Mouse (Mus musculus) liver, embryonic 14.5 days (tissue): ENCODE results near the gene Gzma.

Source experiments
- CTCF ChIP-seq: IDR thresholded peaks from 2 replicates; pipeline ENCODE4 v1.5.1; 2016; ENCODE audit warnings: antibody characterized with exemption, low read depth, control low read depth
- EP300 ChIP-seq: IDR thresholded peaks from 2 replicates; pipeline ENCODE4 v1.6.1; 2016; ENCODE audit warnings: antibody characterized with exemption, low read depth

DNA sequence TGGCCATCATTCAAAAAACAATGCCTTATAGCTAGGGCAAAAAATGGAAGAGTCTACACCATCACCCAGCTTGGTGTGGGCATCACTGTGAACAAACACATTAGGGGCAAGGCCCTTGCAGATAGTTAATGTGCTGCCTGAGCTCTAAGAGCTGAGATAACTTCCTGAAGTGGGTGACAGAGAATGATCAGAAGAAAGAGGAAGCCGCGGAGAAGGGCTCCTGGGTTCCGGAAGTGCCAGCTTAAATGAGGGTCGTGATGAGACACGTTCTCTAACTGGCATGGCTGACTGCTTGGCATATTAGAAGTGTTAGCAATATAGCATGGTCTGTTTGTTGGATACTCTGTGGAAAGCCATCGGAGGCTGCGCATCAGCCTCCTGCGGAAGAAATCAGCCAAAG lies 46.6 kb downstream of the Gzma start:
- TF ChIP-seq EP300 (no peak), CTCF (no peak)
